Mouse (Mus musculus): ENCODE measurements around the gene Eif2s3x. TPM values are rescaled to one million over a fixed set of nuclear protein-coding genes. Genes with fewer than 3 reads are reported as not detected.
A peak's percentile ranks its signal among the peaks of the same experiment; 100 is the strongest.
"Not testable (repeated sequence)": the region's sequence is repeated elsewhere in the genome, so short reads cannot be mapped to it uniquely, and the experiment has no call there.

The Eif2s3x gene
- polyA plus RNA-seq (2015; fragmentation: Nextera tagmentation; extraction: Ambion mirVana) = 74.7 and 79.2 TPM in 2 replicates

GRCm38 (mm10) chrX:94212597-94213321 is at the start of gene Eif2s3x:
TSS of gene Eif2s3x (minus strand) at chrX:94212862.
- peak within 1 kb of the TSS; percentile 85 for H3K9ac ChIP-seq
- ATAC-seq (replicated peaks; ENCODE audit: low FRiP score) = peak; percentile 96
- H3K36me3 ChIP-seq = peaks cover 30% of the 10 kb centered on the region
- peaks cover 3% of the 10 kb centered on the region; the same call in 1 of the 2 replicates for H3K4me1 ChIP-seq
- H3K9me3 ChIP-seq (replicated peaks) = no peaks in the 10 kb centered on the region
- H3K27ac ChIP-seq = peak within 1 kb of the TSS; percentile 87
- under 1% methylated on average over 52 of the region's 52 CpGs for WGBS
- H3K4me3 ChIP-seq (replicated peaks) = peak within 1 kb of the TSS; percentile 88
- H3K4me2 ChIP-seq = peak within 1 kb of the TSS; percentile 60
- H3K27me3 ChIP-seq = no peaks in the 10 kb centered on the region

- H3K4me1 ChIP-seq = no peaks in the 10 kb centered on the region
- WGBS = 29% methylated on average over 12 of the region's 12 CpGs
- peak overlapping the region; percentile 65 for H3K4me3 ChIP-seq (replicated peaks)
- ATAC-seq (replicated peaks; ENCODE audit: low FRiP score) = no peak
- no peaks in the 10 kb centered on the region for H3K36me3 ChIP-seq
- no peak overlapping the region for H3K27ac ChIP-seq
- peaks cover 71% of the 10 kb centered on the region for H3K27me3 ChIP-seq
- H3K4me2 ChIP-seq = peak overlapping the region; percentile 60
- no peaks in the 10 kb centered on the region for H3K9me3 ChIP-seq (replicated peaks)
- H3K9ac ChIP-seq = peak overlapping the region; percentile 63; the same call in 1 of the 2 replicates
Measured at GRCm38 (mm10) chrX:94235601-94236000, 22.9 kb upstream of the Eif2s3x start.

GRCm38 (mm10) chrX:94235190-94235555 is 22.5 kb upstream of the Eif2s3x start:
- Histone ChIP-seq H3K4me2 (peak overlapping the region; percentile 60), H3K4me3 (replicated peaks) (peak overlapping the region; percentile 65), H3K9ac (peak overlapping the region; percentile 63), H3K27me3 (peaks cover 74% of the 10 kb centered on the region), H3K27ac (peak overlapping the region; percentile 89), H3K4me1 (no peaks in the 10 kb centered on the region), H3K36me3 (no peaks in the 10 kb centered on the region), H3K9me3 (replicated peaks) (no peaks in the 10 kb centered on the region)
- ATAC-seq (replicated peaks; ENCODE audit: low FRiP score) = peak; percentile 57
- 11% methylated on average over 35 of the region's 35 CpGs for WGBS

DNA sequence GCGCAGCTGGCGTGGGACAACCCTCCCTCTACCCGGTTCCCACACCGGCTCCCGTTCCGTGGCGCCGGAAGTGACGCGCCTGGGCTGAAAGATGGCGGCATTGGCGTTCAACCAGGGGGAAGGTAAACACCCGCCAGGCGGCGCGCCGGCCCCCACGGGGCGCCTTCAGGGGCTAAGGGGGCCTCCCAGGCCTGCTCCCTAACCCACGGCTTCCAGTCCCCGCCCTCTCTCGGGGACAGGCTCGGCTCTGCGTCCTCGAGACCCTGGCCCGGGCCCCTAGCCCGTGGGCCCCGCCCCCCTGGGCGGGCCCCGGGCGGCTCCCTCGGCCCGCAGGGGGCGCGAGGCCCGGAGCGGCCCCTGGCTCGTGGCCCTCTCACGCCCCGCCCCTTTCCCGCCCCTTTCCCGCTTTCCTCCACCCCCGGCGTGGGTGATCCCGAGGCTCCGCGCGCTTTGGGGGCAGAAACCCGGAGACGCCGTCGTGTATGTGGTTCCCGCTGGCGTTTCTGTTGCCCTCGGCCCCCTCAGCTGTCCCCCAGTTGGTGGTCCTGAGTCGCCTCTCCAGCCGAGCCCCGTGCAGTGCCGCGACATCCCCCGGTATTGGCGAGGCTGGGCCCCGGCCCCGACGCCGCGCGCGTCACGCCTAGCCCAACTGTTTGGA is 22.0 kb upstream of the Eif2s3x start, which contains the start of gene Klhl15:
Gene Klhl15 (plus strand): TSS at position 68 of the 658 bp plus-strand sequence.
- ATAC-seq (replicated peaks; ENCODE audit: low FRiP score) = peak; percentile 98
- Histone ChIP-seq H3K27ac (peak within 1 kb of the TSS; percentile 89), H3K9ac (peak within 1 kb of the TSS; percentile 63), H3K36me3 (no peaks in the 10 kb centered on the region), H3K4me1 (no peaks in the 10 kb centered on the region), H3K9me3 (replicated peaks) (no peaks in the 10 kb centered on the region), H3K4me3 (replicated peaks) (peak within 1 kb of the TSS; percentile 65), H3K27me3 (peaks cover 78% of the 10 kb centered on the region), H3K4me2 (peak within 1 kb of the TSS; percentile 60)
- 12% methylated on average over 57 of the region's 70 CpGs for WGBS

DNA sequence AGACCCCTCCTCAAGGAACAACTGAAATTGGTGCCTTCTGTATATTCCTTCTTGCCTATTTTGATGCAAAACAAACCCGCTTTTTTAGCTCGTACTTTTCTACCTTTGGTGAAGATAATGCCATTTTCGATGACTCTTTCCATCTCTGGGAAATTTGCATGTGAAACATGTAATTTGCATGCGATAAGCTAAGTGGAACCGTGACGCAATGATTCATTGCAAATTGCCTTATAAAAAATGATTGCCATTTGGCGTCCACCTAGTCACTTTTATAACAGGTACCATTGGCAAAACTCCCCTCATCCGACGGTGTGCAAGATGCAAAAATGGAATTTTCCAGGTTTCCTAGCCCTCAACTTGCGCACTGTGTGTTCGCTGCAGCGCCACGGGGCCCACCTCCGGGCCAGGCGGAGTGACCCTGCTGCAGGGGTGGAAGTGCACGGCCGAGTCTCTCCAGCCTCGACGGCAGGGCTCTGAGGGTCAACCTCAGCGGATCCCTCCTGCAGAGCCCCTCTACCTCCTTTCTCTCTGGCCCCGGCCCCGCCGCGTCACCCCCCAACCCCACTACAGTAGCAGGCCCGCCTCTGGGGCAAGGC is 21.4 kb upstream of the Eif2s3x start:
- H3K4me1 ChIP-seq = no peaks in the 10 kb centered on the region
- WGBS = 11% methylated on average over 20 of the region's 25 CpGs
- H3K9me3 ChIP-seq (replicated peaks) = no peaks in the 10 kb centered on the region
- H3K36me3 ChIP-seq = no peaks in the 10 kb centered on the region
- peak overlapping the region; percentile 89 for H3K27ac ChIP-seq
- peak overlapping the region; percentile 63 for H3K9ac ChIP-seq
- H3K27me3 ChIP-seq = peaks cover 74% of the 10 kb centered on the region
- ATAC-seq (replicated peaks; ENCODE audit: low FRiP score) = no peak; the same call in 1 of the 2 replicates
- H3K4me2 ChIP-seq = peak overlapping the region; percentile 60
- H3K4me3 ChIP-seq (replicated peaks) = peak overlapping the region; percentile 65

- no peak for ATAC-seq (replicated peaks; ENCODE audit: low FRiP score)
- 34% methylated on average over 5 of the region's 5 CpGs for WGBS
- H3K4me1 ChIP-seq = no peaks in the 10 kb centered on the region
- H3K27ac ChIP-seq = no peak overlapping the region
- peaks cover 69% of the 10 kb centered on the region for H3K27me3 ChIP-seq
- H3K9me3 ChIP-seq (replicated peaks) = no peaks in the 10 kb centered on the region
- H3K4me2 ChIP-seq = peak overlapping the region; percentile 60
- H3K4me3 ChIP-seq (replicated peaks) = no peak overlapping the region
- H3K36me3 ChIP-seq = no peaks in the 10 kb centered on the region
- H3K9ac ChIP-seq = no peak overlapping the region
Measured at GRCm38 (mm10) chrX:94233432-94233831, 20.8 kb upstream of the Eif2s3x start.

GRCm38 (mm10) chrX:94213384-94213783 is 722 bp upstream of the Eif2s3x start:
- peak overlapping the region; percentile 57 for H3K4me2 ChIP-seq
- H3K4me1 ChIP-seq = peaks cover 3% of the 10 kb centered on the region; the same call in 1 of the 2 replicates
- H3K9me3 ChIP-seq (replicated peaks) = no peaks in the 10 kb centered on the region
- peaks cover 23% of the 10 kb centered on the region for H3K36me3 ChIP-seq
- H3K27ac ChIP-seq = peak overlapping the region; percentile 87
- 11% methylated on average over 7 of the region's 7 CpGs for WGBS
- no peak for ATAC-seq (replicated peaks; ENCODE audit: low FRiP score)
- H3K9ac ChIP-seq = peak overlapping the region; percentile 85; the same call in 1 of the 2 replicates
- peak overlapping the region; percentile 88 for H3K4me3 ChIP-seq (replicated peaks)
- no peaks in the 10 kb centered on the region for H3K27me3 ChIP-seq

DNA sequence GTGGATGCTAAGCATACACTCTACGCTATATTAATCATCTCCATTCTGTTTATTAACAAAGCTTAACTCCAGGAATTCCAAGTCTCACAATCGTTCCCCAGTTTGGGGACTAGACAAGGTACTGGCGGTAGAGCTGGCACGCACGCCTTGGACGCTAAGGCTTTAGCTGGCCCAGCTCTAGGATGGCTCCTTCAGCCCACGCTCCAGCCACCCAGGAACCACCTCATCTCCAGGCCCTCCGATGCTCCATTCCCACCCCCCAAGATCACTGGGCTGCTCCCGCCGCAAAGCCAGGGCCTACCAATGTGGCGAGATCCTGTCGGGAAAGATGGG is 432 bp downstream of the Eif2s3x start:
- H3K4me2 ChIP-seq = peak overlapping the region; percentile 60
- H3K9ac ChIP-seq = peak overlapping the region; percentile 85
- peaks cover 3% of the 10 kb centered on the region; the same call in 1 of the 2 replicates for H3K4me1 ChIP-seq
- H3K9me3 ChIP-seq (replicated peaks) = no peaks in the 10 kb centered on the region
- H3K4me3 ChIP-seq (replicated peaks) = peak overlapping the region; percentile 88
- H3K27ac ChIP-seq = peak overlapping the region; percentile 87
- H3K27me3 ChIP-seq = no peaks in the 10 kb centered on the region
- WGBS = 1% methylated on average over 12 of the region's 12 CpGs
- H3K36me3 ChIP-seq = peaks cover 35% of the 10 kb centered on the region
- peak; percentile 77 for ATAC-seq (replicated peaks; ENCODE audit: low FRiP score)

DNA sequence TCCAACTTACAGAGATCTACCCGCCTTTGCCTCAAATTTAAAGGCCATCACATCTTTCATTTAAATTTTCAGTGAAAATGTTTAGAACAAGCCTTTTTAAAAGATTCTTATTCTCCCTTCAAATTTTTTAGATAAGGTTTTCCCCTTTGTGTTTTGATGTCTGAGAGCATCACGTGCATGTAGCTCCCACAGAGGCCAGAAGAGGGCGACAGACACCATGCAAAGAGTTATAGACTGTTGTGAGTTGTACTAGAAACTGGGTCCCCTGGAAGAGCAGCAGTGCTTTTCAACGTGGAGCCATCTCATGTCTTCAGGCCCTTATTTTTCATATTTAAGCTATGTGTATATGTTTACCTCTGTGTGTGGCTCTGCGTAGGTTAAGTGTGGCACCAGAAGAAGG is 14.9 kb downstream of the Eif2s3x start:
- peaks cover 96% of the 10 kb centered on the region for H3K36me3 ChIP-seq
- H3K9ac ChIP-seq = no peak overlapping the region
- no peaks in the 10 kb centered on the region for H3K27me3 ChIP-seq
- no peaks in the 10 kb centered on the region for H3K9me3 ChIP-seq (replicated peaks)
- no peak overlapping the region for H3K4me2 ChIP-seq
- ATAC-seq (replicated peaks; ENCODE audit: low FRiP score) = no peak
- H3K4me1 ChIP-seq = no peaks in the 10 kb centered on the region
- H3K27ac ChIP-seq = no peak overlapping the region
- H3K4me3 ChIP-seq (replicated peaks) = no peak overlapping the region
- 82% methylated on average over 5 of the region's 5 CpGs for WGBS

GRCm38 (mm10) chrX:94193901-94194300 is 18.8 kb downstream of the Eif2s3x start:
- H3K27ac ChIP-seq; H3K4me1 ChIP-seq; H3K27me3 ChIP-seq; H3K9me3 ChIP-seq (replicated peaks); H3K4me3 ChIP-seq (replicated peaks); H3K4me2 ChIP-seq; H3K9ac ChIP-seq; ATAC-seq (replicated peaks; ENCODE audit: low FRiP score): not testable (repeated sequence)
- peaks cover 82% of the 10 kb centered on the region for H3K36me3 ChIP-seq
- WGBS = 70% methylated on average over 4 of the region's 4 CpGs

- Histone ChIP-seq H3K9me3 (replicated peaks) (no peaks in the 10 kb centered on the region), H3K4me3 (replicated peaks) (no peak overlapping the region), H3K9ac (no peak overlapping the region), H3K27me3 (peaks cover 29% of the 10 kb centered on the region), H3K4me1 (no peaks in the 10 kb centered on the region), H3K4me2 (no peak overlapping the region), H3K27ac (no peak overlapping the region), H3K36me3 (no peaks in the 10 kb centered on the region)
- ATAC-seq (replicated peaks; ENCODE audit: low FRiP score) = no peak
- 43% methylated on average over 1 of the region's 1 CpGs for WGBS
Measured at GRCm38 (mm10) chrX:94185156-94185555, 27.5 kb downstream of the Eif2s3x start.

DNA sequence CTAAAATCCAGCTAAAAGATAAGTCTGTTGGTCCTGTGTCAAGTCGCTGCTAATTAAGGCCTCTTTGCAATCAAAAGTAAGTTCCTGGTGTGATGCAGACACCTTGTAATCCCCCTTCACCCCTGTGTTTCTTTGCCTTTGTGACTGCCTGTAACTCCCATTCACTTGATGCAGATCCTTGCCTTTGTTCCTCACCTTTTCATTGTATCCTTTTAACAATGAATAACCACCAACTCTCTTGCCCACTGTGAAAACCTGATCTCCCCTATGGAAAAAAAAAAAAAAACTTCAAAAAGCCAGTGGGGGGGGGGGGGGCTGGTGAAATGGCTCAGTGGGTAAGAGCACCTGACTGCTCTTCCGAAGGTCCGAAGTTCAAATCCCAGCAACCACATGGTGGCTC is 28.8 kb downstream of the Eif2s3x start:
- Histone ChIP-seq H3K4me1 (no peaks in the 10 kb centered on the region), H3K4me3 (replicated peaks) (no peak overlapping the region), H3K4me2 (no peak overlapping the region), H3K9me3 (replicated peaks) (no peaks in the 10 kb centered on the region), H3K27me3 (peaks cover 35% of the 10 kb centered on the region), H3K36me3 (no peaks in the 10 kb centered on the region), H3K9ac (no peak overlapping the region), H3K27ac (no peak overlapping the region)
- ATAC-seq (replicated peaks; ENCODE audit: low FRiP score) = no peak
- WGBS = 35% methylated on average over 3 of the region's 3 CpGs

Measured in kidney, embryonic 15.5 days (tissue).